Mouse (Mus musculus) hindbrain, embryonic 14.5 days (tissue): ENCODE measurements around the gene Syngr3. TPM values are rescaled to one million over a fixed set of nuclear protein-coding genes. Genes with fewer than 3 reads are reported as not detected.
A peak's percentile ranks its signal among the peaks of the same experiment; 100 is the strongest.
"Not testable (repeated sequence)": the region's sequence is repeated elsewhere in the genome, so short reads cannot be mapped to it uniquely, and the experiment has no call there.

Experiments
- ATAC-seq: fragments of 200-750 bp; cut with Nextera tagmentation; 2 replicates; pipeline ENCODE4 v1.8.0; 2017; ENCODE audit warnings: moderate number of reproducible peaks, mild to moderate bottlenecking, moderate TSS enrichment, moderate library complexity; ENCODE audit not compliant: low FRiP score
- DNase-seq: peaks from one replicate; pipeline ENCODE4 v3.0.0-alpha.2; 2015; ENCODE audit warnings: low spot score
- H3K27ac ChIP-seq: fragments of 300-500 bp; sonication (generic); 2 replicates; pipeline ENCODE4 v1.5.1; 2014; ENCODE audit warnings: mild to moderate bottlenecking, moderate library complexity
- H3K27me3 ChIP-seq: fragments of 300-500 bp; sonication (generic); 2 replicates; pipeline ENCODE4 v1.6.1; 2014; ENCODE audit warnings: mild to moderate bottlenecking, low read length, mixed read lengths; ENCODE audit not compliant: control insufficient read depth, insufficient read depth
- H3K36me3 ChIP-seq: fragments of 300-500 bp; sonication (generic); replicated peaks from 2 replicates; pipeline ENCODE4 v1.6.1; 2014; ENCODE audit not compliant: control insufficient read depth, insufficient read depth
- H3K4me1 ChIP-seq: fragments of 300-500 bp; sonication (generic); replicated peaks from 2 replicates; pipeline ENCODE4 v1.6.1; 2014; ENCODE audit warnings: antibody characterized with exemption, low read length, mixed read lengths; ENCODE audit not compliant: control insufficient read depth, insufficient read depth
- H3K4me2 ChIP-seq: fragments of 300-500 bp; sonication (generic); replicated peaks from 2 replicates; pipeline ENCODE4 v1.6.1; 2014; ENCODE audit warnings: mild to moderate bottlenecking, moderate library complexity
- H3K4me3 ChIP-seq: fragments of 300-500 bp; sonication (generic); replicated peaks from 2 replicates; pipeline ENCODE4 v1.5.1; 2014; ENCODE audit warnings: mild to moderate bottlenecking, low read length
- H3K9ac ChIP-seq: fragments of 300-500 bp; sonication (generic); 2 replicates; pipeline ENCODE4 v1.6.1; 2014
- H3K9me3 ChIP-seq: fragments of 300-500 bp; sonication (generic); 2 replicates; pipeline ENCODE4 v1.6.1; 2016; ENCODE audit warnings: low read length; ENCODE audit not compliant: control insufficient read depth
- WGBS: fragments of 180-500 bp; shearing (Covaris S2); extraction: QIAGEN DNeasy Blood & Tissue Kit; methylation state at CpG from one replicate; pipeline ENCODE4 v1.1.7; 2014; 5-methylcytosine and 5-hydroxymethylcytosine counted together
- polyA plus RNA-seq: library from polyadenylated mRNA; unstranded; fragments of >200 nt; fragmentation: Nextera tagmentation; extraction: Ambion mirVana; gene quantifications from 2 replicates; pipeline ENCODE4 v1.2.1, GENCODE M21; 2014

Syngr3 gene
- polyA plus RNA-seq, 1 experiment from 2014 or later = 178 TPM

DNA sequence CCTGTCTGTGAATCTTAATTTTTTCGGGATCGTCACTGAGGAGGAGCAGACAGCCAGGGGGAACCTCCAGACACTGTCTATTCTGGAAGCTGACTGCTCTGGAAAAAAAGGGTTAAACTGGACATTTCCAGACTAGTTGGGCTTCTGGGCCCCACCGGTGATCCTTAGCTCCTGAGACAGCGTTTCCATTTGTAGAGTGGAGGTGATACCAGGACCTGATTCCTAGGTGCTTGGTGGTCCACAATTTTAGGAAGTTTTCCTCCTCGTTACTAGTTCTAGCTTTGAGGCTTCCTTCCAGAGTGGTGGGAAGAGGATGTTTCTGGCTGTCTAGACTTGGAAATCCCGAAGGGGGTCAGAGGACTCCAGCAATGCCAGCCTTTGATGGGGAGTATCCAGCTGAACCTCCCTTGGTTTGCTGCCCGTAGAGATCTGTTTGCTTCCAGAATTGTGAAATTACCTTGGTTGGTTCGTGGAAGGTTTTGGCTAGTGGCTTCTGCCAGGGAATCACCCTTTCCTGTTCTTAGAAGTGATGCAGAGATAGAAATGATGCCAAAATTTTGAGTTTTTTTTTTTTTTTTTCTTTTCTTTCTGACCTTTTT is 19.4 kb downstream of the Syngr3 start:
- peak overlapping the region; percentile 88 for H3K27ac ChIP-seq
- ATAC-seq = no peak
- peak overlapping the region; percentile 99 for H3K4me3 ChIP-seq
- no peaks in the 10 kb centered on the region for H3K27me3 ChIP-seq
- WGBS = 14% methylated on average over 8 of the region's 8 CpGs
- H3K4me1 ChIP-seq = peaks cover 30% of the 10 kb centered on the region
- no peak for DNase-seq
- H3K9ac ChIP-seq = peak overlapping the region; percentile 99
- no peaks in the 10 kb centered on the region for H3K9me3 ChIP-seq
- H3K4me2 ChIP-seq = peak overlapping the region; percentile 82
- H3K36me3 ChIP-seq = no peaks in the 10 kb centered on the region

DNA sequence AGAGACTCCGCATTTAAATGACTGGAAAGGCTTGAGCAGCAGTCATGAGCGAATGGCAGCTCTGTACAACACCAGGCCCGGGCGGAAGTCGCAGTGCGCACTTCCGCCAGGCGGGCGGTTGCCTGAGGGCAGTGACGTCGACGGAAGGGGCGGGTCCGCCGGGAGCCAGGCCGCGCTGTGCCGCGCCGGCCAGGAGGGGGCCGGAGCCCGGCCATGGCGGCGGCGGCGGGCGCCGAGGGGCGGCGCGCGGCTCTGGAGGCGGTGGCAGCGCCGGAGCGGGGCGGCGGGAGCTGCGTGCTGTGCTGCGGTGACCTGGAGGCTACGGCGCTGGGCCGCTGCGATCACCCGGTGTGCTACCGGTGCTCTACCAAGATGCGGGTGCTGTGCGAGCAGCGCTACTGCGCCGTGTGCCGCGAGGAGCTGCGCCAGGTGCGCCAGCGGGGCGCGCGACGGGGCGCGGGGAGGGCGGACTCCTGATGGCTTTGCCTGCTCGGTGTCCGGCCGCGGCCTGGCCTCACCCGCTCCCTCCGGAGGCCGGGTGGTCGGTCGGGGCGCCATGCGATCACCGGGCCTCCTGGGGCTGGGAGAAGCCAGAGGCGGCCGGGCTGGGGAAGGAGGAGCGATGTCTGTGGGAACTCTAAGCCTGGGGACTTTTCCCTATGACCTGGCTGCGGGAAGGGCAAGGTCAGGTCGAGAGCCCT is 20.1 kb downstream of the Syngr3 start, which contains the start of gene Zfp598:
Zfp598 (plus strand) TSS at position 143 of the 701 bp plus-strand sequence.
- WGBS = under 1% methylated on average over 71 of the region's 80 CpGs
- H3K27me3 ChIP-seq = no peaks in the 10 kb centered on the region
- DNase-seq (peak; percentile 98), ATAC-seq (peak; percentile 98)
- H3K4me1 ChIP-seq = peaks cover 30% of the 10 kb centered on the region
- peak within 1 kb of the TSS; percentile 88 for H3K27ac ChIP-seq
- H3K4me3 ChIP-seq = peak within 1 kb of the TSS; percentile 99
- peak within 1 kb of the TSS; percentile 99 for H3K9ac ChIP-seq
- no peaks in the 10 kb centered on the region for H3K36me3 ChIP-seq
- H3K4me2 ChIP-seq = peak within 1 kb of the TSS; percentile 82
- no peaks in the 10 kb centered on the region for H3K9me3 ChIP-seq

DNA sequence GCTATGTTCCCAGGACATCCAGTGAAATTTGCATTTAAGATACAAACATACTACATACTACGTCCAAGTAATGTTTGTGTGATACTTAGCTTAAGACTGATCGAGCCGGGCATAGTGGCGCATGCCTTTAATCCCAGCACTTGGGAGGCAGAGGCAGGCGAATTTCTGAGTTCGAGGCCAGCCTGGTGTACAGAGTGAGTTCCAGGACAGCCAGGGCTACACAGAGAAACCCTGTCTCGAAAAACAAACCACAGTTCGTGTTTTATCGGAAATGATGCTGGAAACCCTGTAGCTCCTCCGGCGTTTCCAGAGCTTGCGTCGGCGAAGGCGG is 20.6 kb downstream of the Syngr3 start:
- not testable (repeated sequence) for H3K9me3 ChIP-seq, H3K36me3 ChIP-seq, DNase-seq, H3K27me3 ChIP-seq
- H3K4me2 ChIP-seq = peak overlapping the region; percentile 82
- H3K27ac ChIP-seq = peak overlapping the region; percentile 88
- peak; percentile 32 for ATAC-seq
- WGBS = 12% methylated on average over 15 of the region's 15 CpGs
- H3K9ac ChIP-seq = peak overlapping the region; percentile 99
- peaks cover 30% of the 10 kb centered on the region for H3K4me1 ChIP-seq
- peak overlapping the region; percentile 99 for H3K4me3 ChIP-seq

DNA sequence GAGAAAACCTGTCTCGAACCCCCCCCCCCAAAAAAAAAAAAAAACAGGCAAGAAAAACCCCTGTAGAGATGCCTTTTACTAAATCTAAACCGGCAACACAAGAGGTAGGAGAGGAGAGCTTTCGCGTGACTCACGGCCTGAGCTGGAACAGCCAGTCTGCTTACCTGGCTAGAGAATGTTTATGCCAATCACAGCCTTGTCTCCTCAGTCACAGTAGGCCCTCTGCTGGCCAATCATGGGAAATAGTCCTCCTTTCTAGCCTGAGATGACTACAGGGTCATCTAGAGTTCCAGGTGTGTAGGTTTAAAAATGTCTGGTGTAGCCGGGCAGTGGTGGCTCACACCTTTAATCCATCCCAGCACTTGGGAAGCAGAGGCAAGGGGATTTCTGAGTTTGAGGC is 22.3 kb downstream of the Syngr3 start:
- no peaks in the 10 kb centered on the region for H3K9me3 ChIP-seq
- H3K27ac ChIP-seq = no peak overlapping the region
- no peak overlapping the region for H3K4me2 ChIP-seq
- no peaks in the 10 kb centered on the region for H3K27me3 ChIP-seq
- H3K36me3 ChIP-seq = no peaks in the 10 kb centered on the region
- WGBS = 41% methylated on average over 6 of the region's 6 CpGs
- no peak overlapping the region for H3K9ac ChIP-seq
- DNase-seq = peak; percentile 61
- H3K4me3 ChIP-seq = no peak overlapping the region
- ATAC-seq = 0 out of 2 replicates have a peak, but pooled peaks have one; percentile 5
- H3K4me1 ChIP-seq = peaks cover 28% of the 10 kb centered on the region

DNA sequence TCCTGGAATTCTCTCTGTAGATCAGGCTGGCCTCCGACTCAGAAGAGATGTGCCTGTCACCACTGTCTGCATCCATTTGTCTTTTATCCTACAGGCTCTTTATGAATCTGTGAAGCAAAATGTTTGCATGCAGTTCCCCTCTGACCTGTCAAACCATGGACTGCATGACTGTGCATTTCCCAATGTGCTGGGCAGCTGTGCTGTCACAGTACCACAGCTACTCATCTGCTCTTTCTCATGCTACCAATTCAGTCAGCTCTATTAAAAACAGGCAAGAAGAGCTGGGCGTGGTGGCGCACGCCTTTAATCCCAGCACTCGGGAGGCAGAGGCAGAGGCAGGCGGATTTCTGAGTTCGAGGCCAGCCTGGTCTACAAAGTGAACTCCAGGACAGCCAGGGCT is 22.7 kb downstream of the Syngr3 start:
- H3K4me3 ChIP-seq, H3K27me3 ChIP-seq, DNase-seq, ATAC-seq, H3K36me3 ChIP-seq, H3K4me2 ChIP-seq, H3K9me3 ChIP-seq, H3K9ac ChIP-seq, H3K27ac ChIP-seq: not testable (repeated sequence)
- 70% methylated on average over 7 of the region's 7 CpGs for WGBS
- peaks cover 24% of the 10 kb centered on the region for H3K4me1 ChIP-seq

DNA sequence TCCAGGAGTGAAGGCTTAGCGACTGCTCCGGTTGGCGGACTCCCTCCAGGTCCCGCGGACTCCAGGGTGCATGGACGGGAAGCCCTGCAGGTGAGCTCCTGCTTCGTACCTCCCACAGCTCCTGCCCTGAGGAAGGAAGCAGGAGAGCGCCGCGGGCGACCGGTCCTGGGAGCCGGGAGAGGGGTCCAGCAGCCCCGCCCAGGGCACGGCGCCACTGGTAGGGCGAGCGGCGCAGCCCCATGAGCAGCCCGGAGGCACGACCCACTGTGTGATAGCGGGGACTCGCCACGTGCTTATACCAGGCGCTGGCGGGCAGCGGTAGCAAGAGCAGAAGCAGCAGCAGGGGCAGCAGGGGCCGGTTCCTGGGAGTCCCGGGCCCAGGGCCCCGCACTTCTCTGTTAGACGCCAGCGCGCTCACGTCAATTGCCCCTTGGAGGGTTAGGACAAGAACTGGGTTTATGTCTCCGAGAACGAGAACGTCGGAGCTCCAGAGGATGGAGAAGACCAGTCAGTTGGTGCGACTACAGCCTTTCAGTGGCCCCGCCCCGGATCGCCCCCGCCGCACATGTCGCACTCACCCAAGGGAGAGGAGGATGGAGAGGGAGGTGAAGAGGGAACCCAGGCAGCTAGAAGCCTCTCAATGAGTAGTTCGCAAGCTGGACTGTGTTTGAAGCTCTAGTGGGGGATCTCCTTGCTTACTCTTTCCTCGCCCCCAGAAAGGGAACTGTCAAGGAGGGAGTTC is 31.6 kb downstream of the Syngr3 start, which contains the start of gene Npw:
Npw (minus strand) TSS at position 441 of the 742 bp plus-strand sequence.
- Histone ChIP-seq H3K9ac (peak within 1 kb of the TSS; percentile 40), H3K27ac (no peak within 1 kb of the TSS), H3K36me3 (no peaks in the 10 kb centered on the region), H3K4me1 (peaks cover 6% of the 10 kb centered on the region; the same call in 1 of the 2 replicates), H3K9me3 (no peaks in the 10 kb centered on the region), H3K4me2 (peak within 1 kb of the TSS; percentile 57), H3K27me3 (peaks cover 49% of the 10 kb centered on the region), H3K4me3 (peak within 1 kb of the TSS; percentile 27)
- no peak for DNase-seq
- 2% methylated on average over 47 of the region's 47 CpGs for WGBS
- ATAC-seq = no peak

DNA sequence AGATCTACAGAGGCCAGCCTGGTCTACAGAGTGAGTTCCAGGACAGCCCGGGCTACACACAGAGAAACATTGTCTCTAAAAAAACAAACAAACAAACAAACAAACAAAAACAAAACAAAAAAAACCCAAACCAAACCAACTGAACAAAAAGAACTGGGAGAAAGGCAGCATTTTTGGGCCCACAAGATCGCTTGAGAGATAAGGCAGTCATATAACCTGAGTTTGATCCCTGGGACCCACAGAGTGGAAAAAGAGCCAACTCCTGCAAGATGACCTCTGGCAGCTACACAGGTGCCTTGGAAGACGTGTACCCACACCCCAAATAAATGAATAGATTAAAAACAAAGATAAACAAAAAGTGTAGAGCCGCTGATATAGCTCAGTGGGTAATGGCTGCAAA is 34.8 kb downstream of the Syngr3 start:
- DNase-seq (no peak), ATAC-seq (no peak)
- no peaks in the 10 kb centered on the region for H3K9me3 ChIP-seq
- no peaks in the 10 kb centered on the region for H3K36me3 ChIP-seq
- peaks cover 48% of the 10 kb centered on the region for H3K27me3 ChIP-seq
- peaks cover 12% of the 10 kb centered on the region; the same call in 1 of the 2 replicates for H3K4me1 ChIP-seq
- H3K27ac ChIP-seq = no peak overlapping the region
- H3K4me2 ChIP-seq = no peak overlapping the region
- WGBS = 77% methylated on average over 4 of the region's 4 CpGs
- H3K9ac ChIP-seq = no peak overlapping the region
- H3K4me3 ChIP-seq = no peak overlapping the region

DNA sequence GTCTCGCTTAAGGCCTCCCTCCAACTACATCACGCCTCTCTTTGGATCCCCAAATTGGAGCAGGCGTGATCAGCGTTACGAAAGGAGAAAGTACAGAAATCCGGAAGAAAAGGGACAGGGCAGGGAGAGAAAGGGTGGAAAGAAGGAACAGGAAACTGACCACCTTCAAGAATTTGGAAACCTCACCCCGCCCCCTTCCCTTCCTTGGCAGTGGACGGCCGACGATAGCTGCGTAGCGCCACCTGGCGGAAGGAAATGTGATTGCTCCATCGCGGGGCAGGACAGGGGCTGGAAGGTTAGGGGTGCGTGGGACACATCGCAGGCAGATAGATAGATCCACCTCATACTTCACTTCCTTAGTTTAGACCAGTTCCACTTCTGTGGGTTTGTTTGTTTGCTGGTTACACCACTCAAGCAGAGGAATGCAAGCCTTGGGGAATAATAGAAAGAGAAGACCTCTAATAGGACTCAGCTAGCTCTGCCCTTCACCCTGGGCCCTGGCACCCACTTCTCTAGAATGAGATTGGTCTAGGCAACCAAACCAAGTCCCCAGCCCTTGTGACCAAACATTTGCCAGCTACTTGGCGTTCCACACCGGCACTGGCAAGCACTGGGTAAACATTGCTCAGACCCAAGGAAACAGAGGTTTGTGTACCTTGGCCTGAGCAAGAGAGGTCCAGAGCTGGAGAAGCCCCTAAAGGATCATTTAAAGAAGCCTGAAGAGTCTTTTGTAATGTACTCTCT is 35.6 kb downstream of the Syngr3 start:
- Histone ChIP-seq H3K4me2 (peak overlapping the region; percentile 52), H3K36me3 (no peaks in the 10 kb centered on the region), H3K4me1 (peaks cover 16% of the 10 kb centered on the region; the same call in 1 of the 2 replicates), H3K9me3 (no peaks in the 10 kb centered on the region), H3K27me3 (peaks cover 40% of the 10 kb centered on the region), H3K4me3 (peak overlapping the region; percentile 15; the same call in 1 of the 2 replicates), H3K9ac (peak overlapping the region; percentile 28; the same call in 1 of the 2 replicates), H3K27ac (no peak overlapping the region)
- DNase-seq (peak; percentile 82), ATAC-seq (peak; percentile 56; the same call in 1 of the 2 replicates)
- 6% methylated on average over 19 of the region's 19 CpGs for WGBS
